Mouse (Mus musculus): ENCODE measurements at regions not wholly inside any gene's neighbourhood (a gene's known extent, or its start where the extent isn't known, plus 50 kb on each side); places are given as distances from the start of the nearest gene placed in this dataset.

DNA sequence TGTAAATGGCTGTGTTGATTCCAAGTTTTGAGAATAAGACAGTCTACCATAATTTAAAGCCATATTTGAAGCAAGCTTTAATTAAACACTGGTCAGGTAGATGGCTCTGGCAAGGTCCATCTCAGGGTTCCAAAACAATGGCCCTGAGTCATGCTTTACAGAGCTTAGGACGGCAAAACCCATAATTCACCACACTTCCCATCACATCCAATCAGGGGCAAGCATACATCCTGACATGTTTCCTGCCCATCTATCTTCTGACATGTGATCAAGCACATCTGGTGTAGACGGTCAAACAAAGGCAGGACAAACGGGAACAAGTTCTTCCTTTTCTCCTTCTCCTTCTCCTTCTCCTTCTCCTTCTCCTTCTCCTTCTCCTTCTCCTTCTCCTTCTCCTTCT lies 101.5 kb downstream of the Zfp706 start:
- H3K27ac ChIP-seq (ENCODE audit: control insufficient read depth, insufficient read depth, low read depth, low read length) = no peak overlapping the region
- no peaks in the 10 kb centered on the region for H3K27me3 ChIP-seq (ENCODE audit: control insufficient read depth, insufficient read depth, low read length)
- TF ChIP-seq CTCF (IDR thresholded peaks at IDR 0.05; ENCODE audit: control insufficient read depth, insufficient read depth, insufficient replicate concordance, low read depth, low read length) (no peak), POLR2A (IDR thresholded peaks at IDR 0.05; ENCODE audit: control insufficient read depth, low read depth, low read length) (no peak)
- H3K36me3 ChIP-seq (ENCODE audit: control insufficient read depth, insufficient read depth, low read length) = no peaks in the 10 kb centered on the region
- H3K4me3 ChIP-seq (ENCODE audit: control insufficient read depth, low read depth, low read length) = no peak overlapping the region
- H3K4me1 ChIP-seq (ENCODE audit: control insufficient read depth, insufficient read depth, low read length) = 0 out of 2 replicates have a peak, but pooled peaks cover 3% of the 10 kb centered on the region

DNA sequence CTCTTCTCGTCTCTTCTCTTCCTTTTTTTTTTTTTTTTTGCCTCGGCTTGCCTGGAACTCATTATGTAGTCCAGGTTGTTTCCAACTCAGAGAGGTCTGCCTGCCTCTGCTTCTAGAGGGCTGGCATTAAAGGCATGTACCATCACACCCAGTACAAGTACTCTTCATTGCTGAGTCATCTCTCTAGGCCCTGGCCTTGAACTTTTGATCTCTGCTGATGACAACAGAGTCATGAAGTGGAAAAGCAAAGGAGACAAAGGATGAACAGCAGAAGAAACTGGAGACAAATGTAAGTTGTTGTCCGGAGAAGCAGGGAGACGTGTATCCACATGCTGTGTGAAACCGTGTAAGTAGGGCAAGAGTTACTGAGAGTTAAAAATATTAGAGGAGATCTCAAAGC lies 103.7 kb downstream of the Zfp706 start:
- Histone ChIP-seq H3K4me3 (ENCODE audit: control insufficient read depth, low read depth, low read length) (no peak overlapping the region), H3K36me3 (ENCODE audit: control insufficient read depth, insufficient read depth, low read length) (no peaks in the 10 kb centered on the region), H3K27me3 (ENCODE audit: control insufficient read depth, insufficient read depth, low read length) (no peaks in the 10 kb centered on the region), H3K4me1 (ENCODE audit: control insufficient read depth, insufficient read depth, low read length) (0 out of 2 replicates have a peak, but pooled peaks cover 3% of the 10 kb centered on the region), H3K27ac (ENCODE audit: control insufficient read depth, insufficient read depth, low read depth, low read length) (no peak overlapping the region)
- TF ChIP-seq POLR2A (IDR thresholded peaks at IDR 0.05; ENCODE audit: control insufficient read depth, low read depth, low read length) (no peak), CTCF (IDR thresholded peaks at IDR 0.05; ENCODE audit: control insufficient read depth, insufficient read depth, insufficient replicate concordance, low read depth, low read length) (no peak)

DNA sequence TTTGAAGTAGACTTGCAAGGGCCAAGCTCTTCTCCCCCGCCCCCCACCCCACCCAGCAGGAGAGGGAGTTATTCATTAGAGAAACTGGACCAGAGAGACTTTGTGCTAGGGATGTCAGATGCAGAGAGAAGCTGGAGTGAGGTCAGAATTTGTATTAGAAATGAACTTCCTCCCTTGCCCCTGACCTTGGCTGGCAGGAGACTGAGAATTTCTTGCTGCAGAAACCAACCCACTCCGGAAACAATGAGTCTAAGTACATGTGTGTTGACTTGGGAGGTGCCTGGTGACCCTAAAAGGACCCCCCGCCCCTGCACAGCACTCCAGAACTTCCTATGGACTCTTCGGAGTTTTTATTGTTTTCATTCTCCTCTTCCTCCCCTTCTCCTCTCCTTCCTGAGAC lies 104.3 kb downstream of the Zfp706 start:
- Histone ChIP-seq H3K36me3 (ENCODE audit: control insufficient read depth, insufficient read depth, low read length) (no peaks in the 10 kb centered on the region), H3K27ac (ENCODE audit: control insufficient read depth, insufficient read depth, low read depth, low read length) (no peak overlapping the region), H3K4me3 (ENCODE audit: control insufficient read depth, low read depth, low read length) (no peak overlapping the region), H3K27me3 (ENCODE audit: control insufficient read depth, insufficient read depth, low read length) (no peaks in the 10 kb centered on the region), H3K4me1 (ENCODE audit: control insufficient read depth, insufficient read depth, low read length) (0 out of 2 replicates have a peak, but pooled peaks cover 3% of the 10 kb centered on the region)
- TF ChIP-seq CTCF (IDR thresholded peaks at IDR 0.05; ENCODE audit: control insufficient read depth, insufficient read depth, insufficient replicate concordance, low read depth, low read length) (no peak), POLR2A (IDR thresholded peaks at IDR 0.05; ENCODE audit: control insufficient read depth, low read depth, low read length) (no peak)

DNA sequence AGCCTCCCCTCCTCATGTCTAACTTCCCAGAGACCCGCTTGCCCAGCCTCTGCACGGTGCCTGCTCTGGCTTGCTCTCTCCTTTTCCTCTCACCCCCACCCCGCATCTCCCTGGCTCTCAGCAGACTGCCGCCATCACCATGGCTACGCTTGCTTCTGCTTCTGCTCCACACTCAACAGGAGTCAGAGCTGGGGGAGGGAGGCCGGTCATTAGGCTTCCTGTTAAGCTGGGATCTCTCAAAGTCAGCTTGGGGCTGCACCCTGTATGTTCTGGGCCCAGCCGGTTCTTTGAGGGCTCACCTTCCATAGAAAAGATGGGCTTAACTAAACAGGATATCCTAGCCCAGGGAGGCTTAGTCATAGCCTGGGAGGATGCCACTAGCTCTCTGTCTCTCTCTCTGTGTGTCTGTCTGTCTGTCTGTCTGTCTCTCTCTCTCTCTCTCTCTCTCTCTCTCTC lies 105.7 kb downstream of the Zfp706 start:
- Histone ChIP-seq H3K4me3 (ENCODE audit: control insufficient read depth, low read depth, low read length) (no peak overlapping the region), H3K4me1 (ENCODE audit: control insufficient read depth, insufficient read depth, low read length) (0 out of 2 replicates have a peak, but pooled peaks cover 3% of the 10 kb centered on the region), H3K36me3 (ENCODE audit: control insufficient read depth, insufficient read depth, low read length) (no peaks in the 10 kb centered on the region), H3K27me3 (ENCODE audit: control insufficient read depth, insufficient read depth, low read length) (no peaks in the 10 kb centered on the region), H3K27ac (ENCODE audit: control insufficient read depth, insufficient read depth, low read depth, low read length) (no peak overlapping the region)
- TF ChIP-seq POLR2A (IDR thresholded peaks at IDR 0.05; ENCODE audit: control insufficient read depth, low read depth, low read length) = no peak
- no peak for TF ChIP-seq CTCF (IDR thresholded peaks at IDR 0.05; ENCODE audit: control insufficient read depth, insufficient read depth, insufficient replicate concordance, low read depth, low read length)

DNA sequence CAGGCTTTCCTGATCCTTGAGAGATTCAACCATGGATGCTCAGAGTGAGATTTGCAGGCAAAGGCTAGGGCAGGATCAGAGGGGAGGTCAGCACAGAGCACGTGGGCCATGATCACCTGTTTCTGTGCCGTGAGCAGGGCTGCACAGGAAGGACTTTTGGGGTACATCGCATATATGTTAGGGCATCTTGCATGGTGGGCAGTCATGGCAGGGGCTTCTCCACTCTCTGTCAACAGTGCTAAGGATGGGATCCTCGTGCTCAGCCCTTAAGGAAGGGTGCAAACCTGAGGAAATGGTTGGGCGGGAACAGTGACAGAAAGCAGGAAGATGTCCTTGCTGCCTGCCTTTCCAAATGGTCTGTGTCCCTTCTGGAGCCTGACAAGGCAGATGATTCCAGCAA lies 106.2 kb downstream of the Zfp706 start:
- no peak overlapping the region for H3K27ac ChIP-seq (ENCODE audit: control insufficient read depth, insufficient read depth, low read depth, low read length)
- no peaks in the 10 kb centered on the region for H3K36me3 ChIP-seq (ENCODE audit: control insufficient read depth, insufficient read depth, low read length)
- H3K4me1 ChIP-seq (ENCODE audit: control insufficient read depth, insufficient read depth, low read length) = 0 out of 2 replicates have a peak, but pooled peaks cover 3% of the 10 kb centered on the region
- H3K27me3 ChIP-seq (ENCODE audit: control insufficient read depth, insufficient read depth, low read length) = no peaks in the 10 kb centered on the region
- H3K4me3 ChIP-seq (ENCODE audit: control insufficient read depth, low read depth, low read length) = no peak overlapping the region
- TF ChIP-seq CTCF (IDR thresholded peaks at IDR 0.05; ENCODE audit: control insufficient read depth, insufficient read depth, insufficient replicate concordance, low read depth, low read length) (no peak), POLR2A (IDR thresholded peaks at IDR 0.05; ENCODE audit: control insufficient read depth, low read depth, low read length) (no peak)

DNA sequence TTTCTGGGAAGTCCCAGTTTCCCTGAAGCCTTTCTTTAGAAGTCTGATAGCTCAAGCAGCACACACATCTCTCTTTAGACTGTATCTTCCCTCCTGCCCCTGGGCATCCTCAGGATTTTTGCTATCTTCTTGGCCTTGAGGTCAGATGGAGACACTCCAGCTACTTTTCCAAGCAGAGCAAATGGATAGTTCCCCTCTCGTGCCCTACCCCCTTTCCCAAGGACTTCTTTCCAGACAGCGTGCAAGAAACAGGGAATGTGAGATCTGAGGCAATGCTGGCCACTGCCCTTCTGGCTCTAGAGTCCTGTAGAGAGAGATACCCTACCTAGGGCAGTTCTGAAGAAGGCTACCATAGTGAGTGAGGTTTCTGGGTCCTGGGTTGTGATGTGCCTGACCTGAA lies 106.6 kb downstream of the Zfp706 start:
- Histone ChIP-seq H3K36me3 (ENCODE audit: control insufficient read depth, insufficient read depth, low read length) (no peaks in the 10 kb centered on the region), H3K27me3 (ENCODE audit: control insufficient read depth, insufficient read depth, low read length) (no peaks in the 10 kb centered on the region), H3K4me3 (ENCODE audit: control insufficient read depth, low read depth, low read length) (no peak overlapping the region), H3K4me1 (ENCODE audit: control insufficient read depth, insufficient read depth, low read length) (0 out of 2 replicates have a peak, but pooled peaks cover 3% of the 10 kb centered on the region), H3K27ac (ENCODE audit: control insufficient read depth, insufficient read depth, low read depth, low read length) (no peak overlapping the region)
- no peak for TF ChIP-seq CTCF (IDR thresholded peaks at IDR 0.05; ENCODE audit: control insufficient read depth, insufficient read depth, insufficient replicate concordance, low read depth, low read length)
- no peak for TF ChIP-seq POLR2A (IDR thresholded peaks at IDR 0.05; ENCODE audit: control insufficient read depth, low read depth, low read length)

DNA sequence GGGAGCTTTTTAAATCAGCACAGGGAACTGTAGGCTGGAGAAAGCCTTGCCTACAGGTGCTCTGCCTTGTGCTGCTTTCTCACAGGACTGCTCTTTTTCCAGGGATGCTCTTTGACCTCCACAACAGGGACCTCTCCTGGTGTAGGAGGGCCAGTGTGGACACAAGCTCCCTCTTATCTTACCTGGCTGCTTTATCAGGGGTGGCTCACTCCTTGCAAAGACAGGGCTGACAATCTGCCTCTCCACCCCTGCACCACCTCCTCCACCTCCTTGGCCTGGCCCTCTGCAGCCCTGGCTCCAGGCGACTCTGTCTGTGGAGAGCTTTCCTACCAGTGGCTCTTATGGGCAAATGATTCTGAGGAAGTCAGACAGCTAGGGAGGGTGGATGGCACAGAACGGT lies 107.7 kb downstream of the Zfp706 start:
- Histone ChIP-seq H3K4me3 (ENCODE audit: control insufficient read depth, low read depth, low read length) (no peak overlapping the region), H3K27me3 (ENCODE audit: control insufficient read depth, insufficient read depth, low read length) (no peaks in the 10 kb centered on the region), H3K36me3 (ENCODE audit: control insufficient read depth, insufficient read depth, low read length) (no peaks in the 10 kb centered on the region), H3K4me1 (ENCODE audit: control insufficient read depth, insufficient read depth, low read length) (peaks cover 8% of the 10 kb centered on the region), H3K27ac (ENCODE audit: control insufficient read depth, insufficient read depth, low read depth, low read length) (no peak overlapping the region)
- TF ChIP-seq POLR2A (IDR thresholded peaks at IDR 0.05; ENCODE audit: control insufficient read depth, low read depth, low read length) (no peak), CTCF (IDR thresholded peaks at IDR 0.05; ENCODE audit: control insufficient read depth, insufficient read depth, insufficient replicate concordance, low read depth, low read length) (no peak)

All from testis, adult 2 months (tissue).